Mouse (Mus musculus): Measurements from ENCODE around the gene Mtrex.

The Mtrex gene

DNA sequence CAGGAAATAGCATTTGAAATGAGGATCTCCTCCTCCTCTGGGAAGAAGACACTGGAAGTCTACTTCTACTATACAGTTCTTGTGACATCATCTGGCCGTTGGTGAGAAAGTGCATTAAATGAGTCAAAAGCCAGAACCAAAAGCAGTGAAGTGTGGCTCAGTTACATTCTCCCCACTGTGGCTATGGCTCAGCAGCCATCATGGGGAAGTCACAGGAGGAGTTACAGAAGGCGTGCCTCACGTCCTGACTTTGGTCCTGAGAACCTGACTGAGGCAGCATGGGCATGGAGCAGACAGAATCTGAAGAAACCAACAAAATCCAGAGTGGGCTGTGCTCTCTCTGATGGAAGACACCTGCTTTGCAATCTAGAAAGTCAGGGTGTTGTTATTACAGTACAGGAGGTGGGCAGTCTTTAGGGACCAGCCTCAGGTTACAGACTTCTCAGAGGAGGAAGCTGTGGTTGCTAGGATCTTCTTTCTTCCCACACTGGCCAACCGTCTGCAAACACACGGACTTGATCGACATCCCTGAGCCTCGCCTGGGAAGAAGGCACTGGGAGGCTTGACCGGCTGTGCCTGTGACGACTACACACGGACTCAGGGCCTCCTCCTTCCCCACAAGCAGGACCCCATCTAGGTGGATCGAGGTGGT is 57.0 kb downstream of the Mtrex start:
- no peak for DNase-seq (ENCODE audit: low read depth, low spot score)

DNA sequence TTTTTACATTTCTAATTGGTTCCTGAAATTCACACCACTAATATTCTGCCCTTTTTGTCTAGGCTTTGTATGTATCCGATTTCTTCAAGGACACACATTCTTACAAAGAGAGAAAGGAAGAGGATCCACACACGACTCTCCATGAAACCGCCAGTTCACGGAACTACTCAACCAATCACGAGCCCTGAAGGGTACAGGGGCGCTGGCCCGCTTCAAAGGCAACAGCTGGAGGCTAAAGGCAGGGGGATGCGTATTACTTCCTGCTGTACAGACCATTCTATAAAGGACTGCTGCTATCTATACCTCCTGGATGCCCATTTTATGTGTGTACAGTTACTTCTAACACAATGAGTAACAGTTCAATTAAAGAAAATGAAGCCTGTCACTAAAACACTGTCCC is 59.8 kb downstream of the Mtrex start:
- no peak for DNase-seq (ENCODE audit: low read depth, low spot score)

GRCm38 (mm10) chr13:112866782-112867181 is 60.4 kb downstream of the Mtrex start:
- DNase-seq (ENCODE audit: low read depth, low spot score), result peak; percentile 34

GRCm38 (mm10) chr13:112862978-112863677 is 64.1 kb downstream of the Mtrex start:
- no peak for DNase-seq (ENCODE audit: low read depth, low spot score)

DNA sequence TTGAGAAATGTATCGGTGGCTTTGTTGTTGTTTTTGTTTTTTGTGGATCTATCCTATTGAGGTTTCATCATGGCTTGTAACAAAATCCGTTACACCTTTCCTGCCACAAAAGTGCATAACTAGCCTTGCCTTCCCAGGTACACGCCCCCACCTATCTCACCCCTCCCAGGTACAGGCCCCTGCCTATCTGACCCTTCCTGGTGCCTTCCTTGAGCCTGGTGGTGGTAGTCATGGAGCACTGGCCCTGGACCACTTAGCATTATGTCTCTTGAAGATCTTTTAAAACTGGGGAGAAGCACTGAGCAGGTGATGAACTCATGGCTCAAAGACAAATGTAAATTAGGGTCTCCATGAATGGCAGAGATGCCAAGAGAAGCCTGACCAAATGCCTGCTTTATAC is 64.9 kb downstream of the Mtrex start:
- DNase-seq (ENCODE audit: low read depth, low spot score), result no peak

GRCm38 (mm10) chr13:112861825-112862306 is 65.3 kb downstream of the Mtrex start:
- peak; percentile 27 for DNase-seq (ENCODE audit: low read depth, low spot score)

GRCm38 (mm10) chr13:112860911-112861310 is 66.3 kb downstream of the Mtrex start:
- no peak for DNase-seq (ENCODE audit: low read depth, low spot score)

DNA sequence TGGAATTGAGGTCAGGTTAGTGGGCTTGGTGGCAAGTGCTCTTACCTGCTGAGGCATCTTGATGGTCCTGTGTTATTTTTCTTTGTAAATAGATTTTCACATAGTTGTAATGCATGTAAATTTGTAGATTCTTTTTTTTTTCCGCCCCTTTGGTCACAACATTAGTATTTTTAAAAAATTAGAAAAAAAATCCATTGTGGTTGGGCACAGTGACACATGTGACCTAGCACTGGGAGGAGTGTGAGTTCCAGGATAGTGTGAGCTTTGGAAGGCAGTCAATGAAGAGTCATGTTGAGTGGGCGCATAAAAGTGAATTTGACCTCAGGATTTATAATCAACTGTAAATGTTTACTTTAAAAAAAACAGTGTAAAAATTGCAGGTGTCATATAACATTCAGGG is 66.8 kb downstream of the Mtrex start:
- DNase-seq (ENCODE audit: low read depth, low spot score), result no peak

DNA sequence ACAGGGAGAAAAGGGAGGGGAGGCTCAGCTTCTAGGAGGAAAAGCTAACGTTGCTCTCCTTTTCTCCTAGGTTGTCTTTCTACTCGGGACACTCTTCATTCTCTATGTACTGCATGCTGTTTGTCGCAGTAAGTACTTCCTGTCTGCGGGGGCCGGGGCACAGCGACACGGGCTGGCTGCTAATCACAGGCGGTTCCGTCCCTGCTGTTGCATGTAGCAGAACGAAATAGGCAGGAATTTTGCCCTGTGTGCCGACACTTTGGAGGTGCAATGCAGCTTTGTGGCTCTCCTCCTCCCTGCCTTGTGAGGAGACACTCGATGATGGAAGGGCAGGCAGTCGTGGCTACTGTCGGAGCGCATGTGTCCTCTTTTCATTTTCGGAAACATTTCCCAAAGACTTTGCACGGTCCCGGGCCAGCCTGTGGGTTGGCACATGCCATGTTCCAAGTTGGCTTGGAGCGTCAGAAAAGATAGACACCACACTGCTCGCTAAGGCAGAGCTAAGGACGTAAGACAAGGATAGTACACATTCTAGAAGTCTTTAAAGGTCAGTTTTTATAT is 67.5 kb downstream of the Mtrex start:
- DNase-seq (ENCODE audit: low read depth, low spot score), result no peak

DNA sequence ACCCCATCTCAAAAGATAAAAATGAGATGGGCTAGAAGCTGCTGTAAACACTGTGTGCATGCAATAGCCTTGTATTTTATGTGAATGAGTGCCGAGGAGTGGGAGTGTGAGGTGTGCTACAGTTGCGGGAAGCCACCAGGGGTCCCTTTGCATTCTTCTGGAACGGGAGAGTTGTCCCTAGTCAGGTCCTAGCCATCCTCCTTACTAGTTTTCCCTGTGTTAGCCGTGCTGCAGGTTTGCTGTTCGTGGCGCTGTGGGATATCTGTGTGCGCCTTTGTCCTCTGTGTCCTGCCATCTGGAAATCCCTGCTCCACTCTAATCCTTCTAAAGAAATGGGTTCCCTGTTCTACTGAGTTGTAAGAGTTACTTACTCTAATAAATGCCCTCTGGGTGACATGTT is 69.3 kb downstream of the Mtrex start:
- DNase-seq (ENCODE audit: low read depth, low spot score), result peak; percentile 64

GRCm38 (mm10) chr13:112854402-112854801 is 72.8 kb downstream of the Mtrex start:
- no peak for DNase-seq (ENCODE audit: low read depth, low spot score)

GRCm38 (mm10) chr13:112853710-112854316 is 73.4 kb downstream of the Mtrex start:
- DNase-seq (ENCODE audit: low read depth, low spot score), result no peak

- no peak for DNase-seq (ENCODE audit: low read depth, low spot score)
Measured at GRCm38 (mm10) chr13:112845931-112846330, 81.3 kb downstream of the Mtrex start.

GRCm38 (mm10) chr13:112840241-112841087 is 86.7 kb downstream of the Mtrex start:
- peak; percentile 28 for DNase-seq (ENCODE audit: low read depth, low spot score)

- DNase-seq (ENCODE audit: low read depth, low spot score), result no peak
Measured at GRCm38 (mm10) chr13:112838562-112839232, 88.5 kb downstream of the Mtrex start.

- DNase-seq (ENCODE audit: low read depth, low spot score), result no peak
Measured at GRCm38 (mm10) chr13:112837621-112838155, 89.5 kb downstream of the Mtrex start.

- DNase-seq (ENCODE audit: low read depth, low spot score), result no peak
Measured at GRCm38 (mm10) chr13:112836951-112837350, 90.2 kb downstream of the Mtrex start.

DNA sequence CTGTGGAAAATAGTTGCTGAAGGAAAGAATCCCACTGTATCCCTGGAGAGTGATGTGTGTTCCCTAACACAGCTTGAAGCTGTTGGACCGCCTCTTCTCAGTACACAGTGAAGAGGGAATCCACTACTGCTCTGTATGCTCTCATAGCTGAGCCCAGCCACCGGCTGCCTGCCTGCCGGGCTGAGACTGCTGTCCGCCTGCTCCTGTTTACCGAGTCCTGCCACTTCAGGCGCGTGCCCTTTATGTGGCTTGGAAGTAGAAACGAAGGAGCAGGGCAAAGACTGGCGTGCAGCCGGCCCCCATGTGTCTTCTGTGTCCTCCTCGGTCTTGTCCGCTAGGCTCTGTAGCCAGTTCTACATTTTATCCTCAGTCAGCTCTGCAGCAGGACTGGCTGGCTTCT is 92.1 kb downstream of the Mtrex start:
- DNase-seq (ENCODE audit: low read depth, low spot score), result peak; percentile 43

GRCm38 (mm10) chr13:112833895-112834263 is 93.3 kb downstream of the Mtrex start:
- no peak for DNase-seq (ENCODE audit: low read depth, low spot score)

- DNase-seq (ENCODE audit: low read depth, low spot score), result no peak
Measured at GRCm38 (mm10) chr13:112833253-112833894, 93.8 kb downstream of the Mtrex start.

Measured in R1 (cell line).